Mouse (Mus musculus) kidney, embryonic 15.5 days (tissue): ENCODE results near the gene 2310022A10Rik. TPM values are rescaled to one million over a fixed set of nuclear protein-coding genes. Genes with fewer than 3 reads are reported as not detected.
"Not testable (repeated sequence)": the region's sequence is repeated elsewhere in the genome, so short reads cannot be mapped to it uniquely, and the experiment has no call there.

Source experiments
- ATAC-seq: fragments of 200-750 bp; cut with Nextera tagmentation; replicated peaks from 2 replicates; pipeline ENCODE4 v1.8.0; 2017; ENCODE audit warnings: moderate TSS enrichment; ENCODE audit not compliant: low FRiP score
- H3K27ac ChIP-seq: fragments of 300-500 bp; sonication (generic); 2 replicates; pipeline ENCODE4 v1.5.1; 2015; ENCODE audit warnings: mild to moderate bottlenecking, inconsistent platforms
- H3K27me3 ChIP-seq: fragments of 300-500 bp; sonication (generic); 2 replicates; pipeline ENCODE4 v1.6.1; 2015; ENCODE audit warnings: inconsistent platforms
- H3K36me3 ChIP-seq: fragments of 300-500 bp; sonication (generic); 2 replicates; pipeline ENCODE4 v1.6.1; 2015; ENCODE audit warnings: inconsistent platforms
- H3K4me1 ChIP-seq: fragments of 300-500 bp; sonication (generic); 2 replicates; pipeline ENCODE4 v1.6.1; 2015; ENCODE audit warnings: inconsistent platforms
- H3K4me2 ChIP-seq: fragments of 300-500 bp; sonication (generic); 2 replicates; pipeline ENCODE4 v1.6.1; 2015; ENCODE audit warnings: moderate library complexity, mild to moderate bottlenecking, inconsistent platforms
- H3K4me3 ChIP-seq: fragments of 300-500 bp; sonication (generic); replicated peaks from 2 replicates; pipeline ENCODE4 v1.5.1; 2015; ENCODE audit warnings: mild to moderate bottlenecking, inconsistent platforms
- H3K9ac ChIP-seq: fragments of 300-500 bp; sonication (generic); 2 replicates; pipeline ENCODE4 v1.6.1; 2015; ENCODE audit warnings: mild to moderate bottlenecking, inconsistent platforms
- H3K9me3 ChIP-seq: fragments of 300-500 bp; sonication (generic); replicated peaks from 2 replicates; pipeline ENCODE4 v1.6.1; 2016; ENCODE audit warnings: inconsistent platforms
- WGBS: fragments of 180-500 bp; shearing (Covaris S2); methylation state at CpG from one replicate; pipeline ENCODE4 v1.1.7; 2015; ENCODE audit warnings: mixed read lengths; 5-methylcytosine and 5-hydroxymethylcytosine counted together
- polyA plus RNA-seq: library from polyadenylated mRNA; unstranded; fragments of >200 nt; fragmentation: Nextera tagmentation; extraction: Ambion mirVana; gene quantifications from 2 replicates; pipeline ENCODE4 v1.2.1, GENCODE M21; 2015

2310022A10Rik gene
- polyA plus RNA-seq, 1 experiment from 2014 or later: 29.4 TPM

DNA sequence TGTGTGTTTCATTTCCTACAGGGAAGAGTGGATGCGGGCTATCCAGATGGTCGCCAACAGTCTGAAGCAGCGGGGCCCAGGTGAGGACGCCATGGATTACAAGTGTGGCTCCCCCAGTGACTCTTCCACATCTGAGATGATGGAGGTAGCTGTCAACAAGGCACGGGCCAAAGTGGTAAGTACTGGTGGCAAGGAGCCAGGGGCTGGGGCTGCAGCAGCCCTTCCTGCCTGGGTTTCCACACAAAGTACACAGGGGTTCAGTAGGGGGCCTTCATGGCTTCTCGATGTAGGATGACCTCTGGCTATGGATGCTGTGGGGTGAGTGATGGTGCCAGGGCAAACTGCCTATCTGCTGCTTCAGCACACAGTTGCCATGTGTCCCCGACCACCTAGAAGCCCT, 75.8 kb downstream of the 2310022A10Rik start:
- H3K4me1 ChIP-seq, H3K9me3 ChIP-seq, H3K27ac ChIP-seq, ATAC-seq, H3K4me3 ChIP-seq, H3K4me2 ChIP-seq, H3K9ac ChIP-seq, H3K27me3 ChIP-seq: not testable (repeated sequence)
- WGBS: 94% methylated on average over 7 of the region's 7 CpGs
- peaks cover 95% of the 10 kb centered on the region for H3K36me3 ChIP-seq

GRCm38 (mm10) chr7:27631439-27631838, 78.4 kb downstream of the 2310022A10Rik start:
- no peaks in the 10 kb centered on the region for H3K9me3 ChIP-seq
- no peak overlapping the region for H3K4me2 ChIP-seq
- no peak for ATAC-seq
- peaks cover 96% of the 10 kb centered on the region for H3K36me3 ChIP-seq
- H3K27ac ChIP-seq: no peak overlapping the region
- H3K9ac ChIP-seq: no peak overlapping the region
- no peaks in the 10 kb centered on the region for H3K27me3 ChIP-seq
- H3K4me3 ChIP-seq: no peak overlapping the region
- WGBS: 98% methylated on average over 4 of the region's 4 CpGs
- no peaks in the 10 kb centered on the region for H3K4me1 ChIP-seq

Other genes starting within 250 kb of the 2310022A10Rik start
- gene Ltbp4, start 215.5 kb upstream of the 2310022A10Rik start, polyA plus RNA-seq: 31.0 and 41.7 TPM in 2 replicates
- 43.6 and 53.1 TPM in 2 replicates for gene Shkbp1, start 197.2 kb upstream of the 2310022A10Rik start, polyA plus RNA-seq
- gene Gm20479, start 195.8 kb upstream of the 2310022A10Rik start, polyA plus RNA-seq: 1.9 TPM in 1 of 2 replicates, not detected in the other
- gene Sptbn4, start 105.5 kb upstream of the 2310022A10Rik start, polyA plus RNA-seq: 0.27 and 0.39 TPM in 2 replicates
- 44.5 and 57.4 TPM in 2 replicates for gene Blvrb, start 105.3 kb upstream of the 2310022A10Rik start, polyA plus RNA-seq
- 30.3 and 32.0 TPM in 2 replicates for gene Sertad3, start 79.5 kb upstream of the 2310022A10Rik start, polyA plus RNA-seq
- gene Sertad1, start 66.3 kb upstream of the 2310022A10Rik start, polyA plus RNA-seq: 40.5 and 41.0 TPM in 2 replicates
- gene Prx, start 53.9 kb upstream of the 2310022A10Rik start, polyA plus RNA-seq: 4.0 and 4.8 TPM in 2 replicates
- 0.39 and 0.92 TPM in 2 replicates for gene Hipk4, start 30.0 kb upstream of the 2310022A10Rik start, polyA plus RNA-seq
- 83.1 and 90.5 TPM in 2 replicates for gene Pld3, start within 50 bp of the 2310022A10Rik start, polyA plus RNA-seq
- 97.9 and 106 TPM in 2 replicates for gene Akt2, start 38.3 kb downstream of the 2310022A10Rik start, polyA plus RNA-seq
- 0.28 and 0.86 TPM in 2 replicates for gene Ttc9b, start 100.7 kb downstream of the 2310022A10Rik start, polyA plus RNA-seq
- 6.5 and 7.6 TPM in 2 replicates for gene Map3k10, start 121.4 kb downstream of the 2310022A10Rik start, polyA plus RNA-seq
- gene Zfp607b, start 136.1 kb downstream of the 2310022A10Rik start, polyA plus RNA-seq: 3.4 and 4.6 TPM in 2 replicates
- gene Zfp60, start 178.2 kb downstream of the 2310022A10Rik start, polyA plus RNA-seq: 37.2 and 40.8 TPM in 2 replicates